Comparison of ENCODE assay signal across 16 mouse cellular contexts in the genomic region with DNA sequence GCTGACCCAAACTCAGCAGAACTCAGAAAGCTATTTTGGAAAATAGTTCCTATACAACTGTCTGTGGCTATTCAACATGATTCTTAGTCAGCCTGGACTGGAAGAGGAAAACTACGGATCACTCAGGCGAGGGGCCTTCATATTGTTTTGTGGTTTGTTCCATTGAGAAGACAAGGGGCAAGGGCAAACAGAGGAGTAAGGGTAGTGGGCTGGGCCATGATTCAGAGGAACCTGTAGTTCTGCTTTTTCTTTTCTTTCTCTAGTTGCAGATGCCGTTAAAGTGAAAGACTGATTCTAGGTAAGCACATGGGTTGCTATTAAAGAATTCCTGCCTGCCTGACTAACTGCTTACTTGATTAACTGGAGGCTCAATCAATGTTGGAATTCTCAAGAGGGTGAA.
"Had no signal": no experiment of that assay in that cellular context is flagged by ENCODE, and none has a peak within 500 bp of the region (broad histone marks: within the 10 kb centered on the region; RNA-seq: fewer than 3 reads in every experiment).

No protein-coding gene starts in this region.

- H3K9ac ChIP-seq: limb, embryonic 12.5 days; limb, embryonic 15.5 days; liver, embryonic 13.5 days; midbrain, embryonic 12.5 days; midbrain, embryonic 15.5 days; neural tube, embryonic 12.5 days; neural tube, embryonic 15.5 days had no signal

- H3K9me3 ChIP-seq: limb, embryonic 12.5 days; limb, embryonic 15.5 days; liver, embryonic 13.5 days; midbrain, embryonic 12.5 days; midbrain, embryonic 15.5 days; neural tube, embryonic 12.5 days; neural tube, embryonic 15.5 days had no signal

- H3K4me3 ChIP-seq: limb, embryonic 12.5 days; limb, embryonic 15.5 days; liver, embryonic 13.5 days; midbrain, embryonic 12.5 days; midbrain, embryonic 15.5 days; neural tube, embryonic 12.5 days; neural tube, embryonic 15.5 days had no signal

- ATAC-seq: midbrain, embryonic 15.5 days had no signal

- H3K4me2 ChIP-seq: limb, embryonic 12.5 days; limb, embryonic 15.5 days; liver, embryonic 13.5 days; midbrain, embryonic 12.5 days; midbrain, embryonic 15.5 days; neural tube, embryonic 12.5 days; neural tube, embryonic 15.5 days had no signal

- H3K27me3 ChIP-seq: limb, embryonic 12.5 days; limb, embryonic 15.5 days; liver, embryonic 13.5 days; midbrain, embryonic 15.5 days; neural tube, embryonic 12.5 days; neural tube, embryonic 15.5 days had no signal

- DNase-seq: kidney, postnatal 10 days; layer of hippocampus, adult 9-11 months; liver, embryonic 13.5 days; lung, adult 2 months; lung, postnatal 14 days; right cerebral cortex, adult 18-20 months; right cerebral cortex, postnatal 14 days; right cerebral cortex, postnatal 4 days; thymus, postnatal 36 days had no signal

- H3K36me3 ChIP-seq: limb, embryonic 12.5 days; limb, embryonic 15.5 days; liver, embryonic 13.5 days; midbrain, embryonic 12.5 days; midbrain, embryonic 15.5 days; neural tube, embryonic 12.5 days; neural tube, embryonic 15.5 days had no signal

- H3K4me1 ChIP-seq: limb, embryonic 12.5 days; limb, embryonic 15.5 days; midbrain, embryonic 12.5 days; midbrain, embryonic 15.5 days; neural tube, embryonic 12.5 days had no signal

- H3K27ac ChIP-seq: limb, embryonic 12.5 days; limb, embryonic 15.5 days; liver, embryonic 13.5 days; macrophage; midbrain, embryonic 12.5 days; midbrain, embryonic 15.5 days; neural tube, embryonic 12.5 days; neural tube, embryonic 15.5 days had no signal
